Mouse (Mus musculus): ENCODE results near the gene Ung. TPM values are rescaled to one million over a fixed set of nuclear protein-coding genes. Genes with fewer than 3 reads are reported as not detected.
A peak's percentile ranks its signal among the peaks of the same experiment; 100 is the strongest.

The Ung gene
- polyA plus RNA-seq, 1 experiment from 2014 or later = 43.0 TPM

- Histone ChIP-seq H3K36me3 (ENCODE audit: control insufficient read depth, insufficient read depth) (no peaks in the 10 kb centered on the region), H3K9me3 (replicated peaks; ENCODE audit: control insufficient read depth, low read length) (no peaks in the 10 kb centered on the region), H3K4me2 (ENCODE audit: low read depth, low read length) (no peak overlapping the region), H3K27me3 (ENCODE audit: control insufficient read depth, insufficient read depth, low read length) (no peaks in the 10 kb centered on the region), H3K9ac (ENCODE audit: low read length) (no peak overlapping the region; the same call in 1 of the 2 replicates), H3K4me1 (ENCODE audit: control insufficient read depth, insufficient read depth, low read length) (peaks cover 16% of the 10 kb centered on the region), H3K27ac (ENCODE audit: low read length) (peak overlapping the region; percentile 55), H3K4me3 (ENCODE audit: low read length) (no peak overlapping the region)
- WGBS = 44% methylated on average over 9 of the region's 9 CpGs
- ATAC-seq (replicated peaks; ENCODE audit: extremely low read depth, insufficient read depth, low FRiP score) = no peak
Observed at GRCm38 (mm10) chr5:114155168-114155933, 25.2 kb downstream of the Ung start.

GRCm38 (mm10) chr5:114157236-114157635, 27.1 kb downstream of the Ung start:
- Histone ChIP-seq H3K36me3 (ENCODE audit: control insufficient read depth, insufficient read depth) (no peaks in the 10 kb centered on the region), H3K27ac (ENCODE audit: low read length) (no peak overlapping the region), H3K27me3 (ENCODE audit: control insufficient read depth, insufficient read depth, low read length) (no peaks in the 10 kb centered on the region), H3K4me3 (ENCODE audit: low read length) (no peak overlapping the region), H3K4me1 (ENCODE audit: control insufficient read depth, insufficient read depth, low read length) (peaks cover 16% of the 10 kb centered on the region), H3K9me3 (replicated peaks; ENCODE audit: control insufficient read depth, low read length) (no peaks in the 10 kb centered on the region), H3K4me2 (ENCODE audit: low read depth, low read length) (no peak overlapping the region), H3K9ac (ENCODE audit: low read length) (no peak overlapping the region)
- 59% methylated on average over 7 of the region's 7 CpGs for WGBS
- no peak for ATAC-seq (replicated peaks; ENCODE audit: extremely low read depth, insufficient read depth, low FRiP score)

GRCm38 (mm10) chr5:114161424-114161823, 31.2 kb downstream of the Ung start:
- Histone ChIP-seq H3K4me3 (ENCODE audit: low read length) (no peak overlapping the region), H3K27ac (ENCODE audit: low read length) (no peak overlapping the region), H3K27me3 (ENCODE audit: control insufficient read depth, insufficient read depth, low read length) (no peaks in the 10 kb centered on the region), H3K9me3 (replicated peaks; ENCODE audit: control insufficient read depth, low read length) (no peaks in the 10 kb centered on the region), H3K4me1 (ENCODE audit: control insufficient read depth, insufficient read depth, low read length) (peaks cover 7% of the 10 kb centered on the region; the same call in 1 of the 2 replicates), H3K4me2 (ENCODE audit: low read depth, low read length) (no peak overlapping the region), H3K9ac (ENCODE audit: low read length) (no peak overlapping the region), H3K36me3 (ENCODE audit: control insufficient read depth, insufficient read depth) (peaks cover 3% of the 10 kb centered on the region; the same call in 1 of the 2 replicates)
- ATAC-seq (replicated peaks; ENCODE audit: extremely low read depth, insufficient read depth, low FRiP score) = no peak
- 78% methylated on average over 6 of the region's 6 CpGs for WGBS

GRCm38 (mm10) chr5:114162106-114162815, 32.1 kb downstream of the Ung start:
- ATAC-seq (replicated peaks; ENCODE audit: extremely low read depth, insufficient read depth, low FRiP score) = no peak
- Histone ChIP-seq H3K36me3 (ENCODE audit: control insufficient read depth, insufficient read depth) (peaks cover 3% of the 10 kb centered on the region; the same call in 1 of the 2 replicates), H3K9me3 (replicated peaks; ENCODE audit: control insufficient read depth, low read length) (no peaks in the 10 kb centered on the region), H3K4me3 (ENCODE audit: low read length) (no peak overlapping the region), H3K27me3 (ENCODE audit: control insufficient read depth, insufficient read depth, low read length) (no peaks in the 10 kb centered on the region), H3K9ac (ENCODE audit: low read length) (no peak overlapping the region), H3K4me2 (ENCODE audit: low read depth, low read length) (no peak overlapping the region), H3K27ac (ENCODE audit: low read length) (no peak overlapping the region), H3K4me1 (ENCODE audit: control insufficient read depth, insufficient read depth, low read length) (peaks cover 7% of the 10 kb centered on the region; the same call in 1 of the 2 replicates)
- 41% methylated on average over 12 of the region's 12 CpGs for WGBS

GRCm38 (mm10) chr5:114163117-114163696, 33.0 kb downstream of the Ung start:
- Histone ChIP-seq H3K4me2 (ENCODE audit: low read depth, low read length) (no peak overlapping the region), H3K27ac (ENCODE audit: low read length) (peak overlapping the region; percentile 29; the same call in 1 of the 2 replicates), H3K9me3 (replicated peaks; ENCODE audit: control insufficient read depth, low read length) (no peaks in the 10 kb centered on the region), H3K4me3 (ENCODE audit: low read length) (no peak overlapping the region), H3K36me3 (ENCODE audit: control insufficient read depth, insufficient read depth) (peaks cover 3% of the 10 kb centered on the region; the same call in 1 of the 2 replicates), H3K4me1 (ENCODE audit: control insufficient read depth, insufficient read depth, low read length) (peaks cover 7% of the 10 kb centered on the region; the same call in 1 of the 2 replicates), H3K9ac (ENCODE audit: low read length) (no peak overlapping the region), H3K27me3 (ENCODE audit: control insufficient read depth, insufficient read depth, low read length) (no peaks in the 10 kb centered on the region)
- ATAC-seq (replicated peaks; ENCODE audit: extremely low read depth, insufficient read depth, low FRiP score) = no peak
- 35% methylated on average over 6 of the region's 6 CpGs for WGBS

- 74% methylated on average over 7 of the region's 7 CpGs for WGBS
- Histone ChIP-seq H3K27me3 (ENCODE audit: control insufficient read depth, insufficient read depth, low read length) (no peaks in the 10 kb centered on the region), H3K4me2 (ENCODE audit: low read depth, low read length) (no peak overlapping the region), H3K36me3 (ENCODE audit: control insufficient read depth, insufficient read depth) (peaks cover 3% of the 10 kb centered on the region; the same call in 1 of the 2 replicates), H3K9me3 (replicated peaks; ENCODE audit: control insufficient read depth, low read length) (no peaks in the 10 kb centered on the region), H3K27ac (ENCODE audit: low read length) (no peak overlapping the region), H3K4me1 (ENCODE audit: control insufficient read depth, insufficient read depth, low read length) (peaks cover 9% of the 10 kb centered on the region; the same call in 1 of the 2 replicates), H3K4me3 (ENCODE audit: low read length) (no peak overlapping the region), H3K9ac (ENCODE audit: low read length) (no peak overlapping the region)
- no peak for ATAC-seq (replicated peaks; ENCODE audit: extremely low read depth, insufficient read depth, low FRiP score)
Observed at GRCm38 (mm10) chr5:114170345-114170744, 40.2 kb downstream of the Ung start.

GRCm38 (mm10) chr5:114172936-114173335, 42.8 kb downstream of the Ung start:
- no peaks in the 10 kb centered on the region for H3K36me3 ChIP-seq (ENCODE audit: control insufficient read depth, insufficient read depth)
- ATAC-seq (replicated peaks; ENCODE audit: extremely low read depth, insufficient read depth, low FRiP score) = no peak
- no peak overlapping the region for H3K9ac ChIP-seq (ENCODE audit: low read length)
- H3K4me3 ChIP-seq (ENCODE audit: low read length) = no peak overlapping the region
- H3K4me1 ChIP-seq (ENCODE audit: control insufficient read depth, insufficient read depth, low read length) = peaks cover 16% of the 10 kb centered on the region
- no peaks in the 10 kb centered on the region for H3K27me3 ChIP-seq (ENCODE audit: control insufficient read depth, insufficient read depth, low read length)
- 94% methylated on average over 3 of the region's 3 CpGs for WGBS
- no peak overlapping the region for H3K4me2 ChIP-seq (ENCODE audit: low read depth, low read length)
- no peak overlapping the region for H3K27ac ChIP-seq (ENCODE audit: low read length)
- no peaks in the 10 kb centered on the region for H3K9me3 ChIP-seq (replicated peaks; ENCODE audit: control insufficient read depth, low read length)

- H3K9me3 ChIP-seq (replicated peaks; ENCODE audit: control insufficient read depth, low read length) = 0 out of 2 replicates have a peak, but pooled peaks cover 2% of the 10 kb centered on the region
- H3K9ac ChIP-seq (ENCODE audit: low read length) = no peak overlapping the region
- no peak for ATAC-seq (replicated peaks; ENCODE audit: extremely low read depth, insufficient read depth, low FRiP score)
- H3K36me3 ChIP-seq (ENCODE audit: control insufficient read depth, insufficient read depth) = 0 out of 2 replicates have a peak, but pooled peaks cover 2% of the 10 kb centered on the region
- H3K4me1 ChIP-seq (ENCODE audit: control insufficient read depth, insufficient read depth, low read length) = peaks cover 16% of the 10 kb centered on the region
- no peak overlapping the region for H3K4me3 ChIP-seq (ENCODE audit: low read length)
- peak overlapping the region; percentile 92 for H3K27ac ChIP-seq (ENCODE audit: low read length)
- no peak overlapping the region for H3K4me2 ChIP-seq (ENCODE audit: low read depth, low read length)
- H3K27me3 ChIP-seq (ENCODE audit: control insufficient read depth, insufficient read depth, low read length) = no peaks in the 10 kb centered on the region
- whole genome bisulfite sequencing = 72% methylated on average over 7 of the region's 7 CpGs
Observed at GRCm38 (mm10) chr5:114173458-114173857, 43.3 kb downstream of the Ung start.
